Mouse (Mus musculus): ENCODE measurements around the gene Zfp821. TPM values are rescaled to one million over a fixed set of nuclear protein-coding genes. Genes with fewer than 3 reads are reported as not detected.

Zfp821 gene
- total RNA-seq, 2 experiments from 2014 or later, result 23.3 to 24.3 TPM

Other genes with a start within 250 kb of the Zfp821 start
- not detected for gene Pmfbp1, start 211.5 kb upstream of the Zfp821 start, total RNA-seq (2021)
- 10 to 100 TPM; 18.7 to 19.9 TPM for gene Dhx38, start 139.7 kb upstream of the Zfp821 start, total RNA-seq (2021)
- 1 to 10 TPM; 5.6 to 6.7 TPM for gene Txnl4b, start 139.7 kb upstream of the Zfp821 start, total RNA-seq (2021)
- 1 to 10 TPM in 1 of 2 experiments, under 1 TPM in 1; 0.99 to 1.2 TPM for gene Hp, start 126.4 kb upstream of the Zfp821 start, total RNA-seq (2021)
- 10 to 100 TPM; 19.6 to 23.1 TPM for gene Dhodh, start 96.9 kb upstream of the Zfp821 start, total RNA-seq (2021)
- not detected for gene Pkd1l3, start 91.0 kb upstream of the Zfp821 start, total RNA-seq (2021)
- 10 to 100 TPM; 60.4 to 64.6 TPM for gene Ist1, start 12.3 kb upstream of the Zfp821 start, total RNA-seq (2021)
- 10 to 100 TPM; 33.6 to 34.4 TPM for gene Atxn1l, start 32.2 kb downstream of the Zfp821 start, total RNA-seq (2021)
- gene Ap1g1, start 73.0 kb downstream of the Zfp821 start, total RNA-seq (2021), result 10 to 100 TPM; 51.8 to 55.9 TPM
- 1 to 10 TPM; 6.0 to 6.5 TPM for gene Phlpp2, start 163.0 kb downstream of the Zfp821 start, total RNA-seq (2021)

Data from heart, postnatal 4 days (tissue).